Mouse (Mus musculus) CH12.LX (cell line): Measurements from ENCODE around the gene Cd48. TPM values are rescaled to one million over a fixed set of nuclear protein-coding genes. Genes with fewer than 3 reads are reported as not detected.

Experiments
- DNase-seq: peaks from one replicate; pipeline ENCODE4 v3.0.0-alpha.2; 2013; ENCODE audit errors: extremely low read depth
- H3K27ac ChIP-seq: 2 replicates; pipeline ENCODE4 v1.5.1; 2012; ENCODE audit warnings: low read depth, mild to moderate bottlenecking, control low read depth, moderate library complexity; ENCODE audit not compliant: insufficient read depth
- H3K27me3 ChIP-seq: replicated peaks from 2 replicates; pipeline ENCODE3; 2012; ENCODE audit warnings: inconsistent platforms
- H3K36me3 ChIP-seq, 2 experiments: replicated peaks in 1 of 2; 2 replicates each; pipeline versions ENCODE3 to v1.6.1; 2012; ENCODE audit warnings: inconsistent platforms in 1 of 2, low read length in 1 of 2, mild to moderate bottlenecking in 1 of 2, mixed read lengths in 1 of 2, moderate library complexity in 1 of 2; ENCODE audit not compliant: control insufficient read depth in 1 of 2, insufficient read depth in 1 of 2
- H3K4me1 ChIP-seq, 2 experiments: 2 replicates each; pipeline ENCODE4 v1.6.1; 2012; ENCODE audit warnings: inconsistent platforms in 1 of 2, moderate library complexity in 1 of 2; ENCODE audit not compliant: insufficient read depth in 2 of 2, control insufficient read depth in 1 of 2
- H3K4me2 ChIP-seq: 2 replicates; pipeline ENCODE4 v1.6.1; 2012; ENCODE audit warnings: low read depth, mild to moderate bottlenecking, control low read depth; ENCODE audit not compliant: poor library complexity, insufficient read depth, severe bottlenecking
- H3K4me3 ChIP-seq, 3 experiments: fragments of 150-350 bp in 1 of 3; sonication (generic) in 1 of 3; replicated peaks in 1 of 3; 2 replicates each; pipeline versions ENCODE3 to v1.5.1; 2011 to 2012; ENCODE audit warnings: low read depth in 2 of 3, low read length in 2 of 3, mild to moderate bottlenecking in 2 of 3, moderate library complexity in 2 of 3, control low read depth in 1 of 3, improper control_type of control experiment in 1 of 3, inconsistent platforms in 1 of 3, mixed read lengths in 1 of 3; ENCODE audit not compliant: poor library complexity in 1 of 3
- H3K79me2 ChIP-seq: replicated peaks from 2 replicates; pipeline ENCODE4 v1.6.1; 2012; ENCODE audit warnings: mild to moderate bottlenecking, moderate library complexity; ENCODE audit not compliant: control insufficient read depth, poor library complexity, insufficient read depth, severe bottlenecking; ENCODE audit errors: extremely low read depth
- H3K9ac ChIP-seq: 2 replicates; pipeline ENCODE4 v1.6.1; 2012; ENCODE audit warnings: low read depth, mild to moderate bottlenecking, control low read depth, moderate library complexity; ENCODE audit not compliant: insufficient read depth
- H3K9me3 ChIP-seq: replicated peaks from 2 replicates; pipeline ENCODE3; 2012; ENCODE audit warnings: low read length, inconsistent platforms, mixed read lengths
- BHLHE40 ChIP-seq: IDR thresholded peaks from 2 replicates; pipeline ENCODE4 v1.6.1; 2011; ENCODE audit warnings: mild to moderate bottlenecking, low read depth, low read length, improper control_type of control experiment
- CHD1 ChIP-seq: IDR thresholded peaks from 2 replicates; pipeline ENCODE4 v1.6.1; 2012; ENCODE audit warnings: low read depth, low read length, improper control_type of control experiment, inconsistent platforms
- CHD2 ChIP-seq: IDR thresholded peaks from 2 replicates; pipeline ENCODE4 v1.6.1; 2011; ENCODE audit warnings: low read length, improper control_type of control experiment
- CTCF ChIP-seq, 2 experiments: IDR thresholded peaks in 1 of 2; conservative IDR thresholded peaks in 1 of 2; 2 replicates each; pipeline ENCODE4 v1.5.1; 2011 to 2012; ENCODE audit warnings: low read depth in 2 of 2, low read length in 2 of 2, improper control_type of control experiment in 1 of 2, inconsistent platforms in 1 of 2, mild to moderate bottlenecking in 1 of 2, moderate library complexity in 1 of 2
- ELF1 ChIP-seq: IDR thresholded peaks from 2 replicates; pipeline ENCODE4 v1.6.1; 2014; ENCODE audit warnings: low read depth, mild to moderate bottlenecking, inconsistent platforms, low read length, improper control_type of control experiment
- EP300 ChIP-seq: IDR thresholded peaks from 2 replicates; pipeline ENCODE4 v1.6.1; 2011; ENCODE audit warnings: low read length, improper control_type of control experiment
- ETS1 ChIP-seq: conservative IDR thresholded peaks from 2 replicates; pipeline ENCODE4 v1.6.1; 2012; ENCODE audit warnings: low read depth, mild to moderate bottlenecking, inconsistent platforms, low read length, improper control_type of control experiment, moderate library complexity
- GABPA ChIP-seq: IDR thresholded peaks from 2 replicates; pipeline ENCODE4 v1.6.1; 2012; ENCODE audit warnings: low read depth, low read length, improper control_type of control experiment, inconsistent platforms; ENCODE audit not compliant: insufficient replicate concordance
- HCFC1 ChIP-seq: IDR thresholded peaks from 2 replicates; pipeline ENCODE4 v1.6.1; 2012; ENCODE audit warnings: low read depth, mild to moderate bottlenecking, inconsistent platforms, low read length, improper control_type of control experiment
- IRF4 ChIP-seq: IDR thresholded peaks from 2 replicates; pipeline ENCODE4 v1.6.1; 2014; ENCODE audit warnings: low read depth, mild to moderate bottlenecking, inconsistent platforms, low read length, improper control_type of control experiment
- JUN ChIP-seq: IDR thresholded peaks from 2 replicates; pipeline ENCODE4 v1.6.1; 2011; ENCODE audit warnings: low read depth, mild to moderate bottlenecking, low read length, improper control_type of control experiment, moderate library complexity; ENCODE audit not compliant: insufficient read depth
- JUND ChIP-seq: conservative IDR thresholded peaks from 2 replicates; pipeline ENCODE4 v1.6.1; 2011; ENCODE audit warnings: low read depth, low read length, improper control_type of control experiment
- KAT2A ChIP-seq: IDR thresholded peaks from 2 replicates; pipeline ENCODE4 v1.6.1; 2012; ENCODE audit warnings: low read length, improper control_type of control experiment, inconsistent platforms; ENCODE audit not compliant: insufficient replicate concordance
- MAFK ChIP-seq: IDR thresholded peaks from 2 replicates; pipeline ENCODE4 v1.6.1; 2011; ENCODE audit warnings: low read length, improper control_type of control experiment; ENCODE audit not compliant: insufficient replicate concordance
- MAX ChIP-seq: IDR thresholded peaks from 2 replicates; pipeline ENCODE4 v1.6.1; 2011; ENCODE audit warnings: low read length, improper control_type of control experiment
- MAZ ChIP-seq: IDR thresholded peaks from 2 replicates; pipeline ENCODE4 v1.6.1; 2012; ENCODE audit warnings: low read depth, mild to moderate bottlenecking, inconsistent platforms, low read length, improper control_type of control experiment, moderate library complexity
- MEF2A ChIP-seq: IDR thresholded peaks from 2 replicates; pipeline ENCODE4 v1.6.1; 2014; ENCODE audit warnings: low read depth, mild to moderate bottlenecking, inconsistent platforms, low read length, improper control_type of control experiment, borderline replicate concordance
- MXI1 ChIP-seq: IDR thresholded peaks from 2 replicates; pipeline ENCODE4 v1.6.1; 2011; ENCODE audit warnings: mild to moderate bottlenecking, low read depth, low read length, improper control_type of control experiment
- MYC ChIP-seq: IDR thresholded peaks from 2 replicates; pipeline ENCODE4 v1.6.1; 2011; ENCODE audit warnings: low read depth, mild to moderate bottlenecking, improper control_type of control experiment, low read length
- NELFE ChIP-seq: IDR thresholded peaks from 2 replicates; pipeline ENCODE4 v1.6.1; 2011; ENCODE audit warnings: low read depth, low read length, improper control_type of control experiment
- PAX5 ChIP-seq: IDR thresholded peaks from 2 replicates; pipeline ENCODE4 v1.6.1; 2012; ENCODE audit warnings: low read length, inconsistent platforms, mixed read lengths
- POLR2A ChIP-seq: IDR thresholded peaks from 2 replicates; pipeline ENCODE4 v1.6.1; 2011; ENCODE audit warnings: low read depth, mild to moderate bottlenecking, improper control_type of control experiment, low read length
- POLR2AphosphoS2 ChIP-seq: IDR thresholded peaks from 2 replicates; pipeline ENCODE4 v1.6.1; 2011; ENCODE audit warnings: low read depth, low read length, improper control_type of control experiment
- RAD21 ChIP-seq: IDR thresholded peaks from 2 replicates; pipeline ENCODE4 v1.6.1; 2011; ENCODE audit warnings: low read depth, mild to moderate bottlenecking, low read length, improper control_type of control experiment, moderate library complexity
- SIN3A ChIP-seq: IDR thresholded peaks from 2 replicates; pipeline ENCODE4 v1.6.1; 2012; ENCODE audit warnings: low read length, improper control_type of control experiment, inconsistent platforms
- SMC3 ChIP-seq: IDR thresholded peaks from 2 replicates; pipeline ENCODE4 v1.6.1; 2011; ENCODE audit warnings: low read depth, low read length, improper control_type of control experiment
- TBP ChIP-seq: conservative IDR thresholded peaks from 2 replicates; pipeline ENCODE4 v1.6.1; 2011; ENCODE audit warnings: low read depth, low read length, improper control_type of control experiment
- TCF12 ChIP-seq: IDR thresholded peaks from 2 replicates; pipeline ENCODE4 v1.6.1; 2014; ENCODE audit warnings: low read depth, mild to moderate bottlenecking, inconsistent platforms, low read length, improper control_type of control experiment
- UBTF ChIP-seq: IDR thresholded peaks from 2 replicates; pipeline ENCODE4 v1.6.1; 2012; ENCODE audit warnings: low read depth, mild to moderate bottlenecking, inconsistent platforms, low read length, improper control_type of control experiment, moderate library complexity
- USF1 ChIP-seq: IDR thresholded peaks from 2 replicates; pipeline ENCODE4 v1.6.1; 2014; ENCODE audit warnings: low read depth, mild to moderate bottlenecking, inconsistent platforms, low read length, improper control_type of control experiment
- ZC3H11A ChIP-seq: IDR thresholded peaks from 2 replicates; pipeline ENCODE4 v1.6.1; 2012; ENCODE audit warnings: low read depth, mild to moderate bottlenecking, inconsistent platforms, low read length, improper control_type of control experiment
- ZKSCAN1 ChIP-seq: IDR thresholded peaks from 2 replicates; pipeline ENCODE4 v1.6.1; 2012; ENCODE audit warnings: low read depth, inconsistent platforms, low read length, improper control_type of control experiment, borderline replicate concordance
- ZMIZ1 ChIP-seq: IDR thresholded peaks from 2 replicates; pipeline ENCODE4 v1.6.1; 2012; ENCODE audit warnings: low read depth, mild to moderate bottlenecking, inconsistent platforms, low read length, improper control_type of control experiment
- ZNF384 ChIP-seq: IDR thresholded peaks from 2 replicates; pipeline ENCODE4 v1.6.1; 2012; ENCODE audit warnings: low read depth, low read length, improper control_type of control experiment, inconsistent platforms
- dilution Hi-C: fragments of 300-500 bp; cut with MboI; formaldehyde crosslinking; loops from 2 replicates; pipeline ENCODE4 v1.14.3; 2020; ENCODE audit warnings: low sequenced_read_pairs; ENCODE audit not compliant: extremely low pct_unique_long_range_greater_than_20kb, extremely low pct_ligation_motif_present
- in situ Hi-C: fragments of 300-500 bp; cut with MboI; formaldehyde crosslinking; loops from 3 replicates; pipeline ENCODE4 v1.14.3; 2019; ENCODE audit warnings: low sequenced_read_pairs, low pct_ligation_motif_present, low pct_unique_long_range_greater_than_20kb, mixed read lengths
- polyA plus RNA-seq: library from polyadenylated mRNA; unstranded; fragments of >175 nt; gene quantifications from 2 replicates; pipeline ENCODE4 v1.2.1, GENCODE M21; 2012; ENCODE audit warnings: low read depth; ENCODE audit not compliant: insufficient read length
- total RNA-seq, 2 experiments: library from RNA; depleted of rRNA; stranded (reverse); fragments of 300-350 nt in 1 of 2; fragments of >200 nt in 1 of 2; gene quantifications; 2 replicates each; pipeline ENCODE4 v1.2.3; 2012 to 2014

Cd48 gene
- total and polyA plus RNA-seq, 3 experiments, result 65.0 to 218 (median 80.3) TPM

DNA sequence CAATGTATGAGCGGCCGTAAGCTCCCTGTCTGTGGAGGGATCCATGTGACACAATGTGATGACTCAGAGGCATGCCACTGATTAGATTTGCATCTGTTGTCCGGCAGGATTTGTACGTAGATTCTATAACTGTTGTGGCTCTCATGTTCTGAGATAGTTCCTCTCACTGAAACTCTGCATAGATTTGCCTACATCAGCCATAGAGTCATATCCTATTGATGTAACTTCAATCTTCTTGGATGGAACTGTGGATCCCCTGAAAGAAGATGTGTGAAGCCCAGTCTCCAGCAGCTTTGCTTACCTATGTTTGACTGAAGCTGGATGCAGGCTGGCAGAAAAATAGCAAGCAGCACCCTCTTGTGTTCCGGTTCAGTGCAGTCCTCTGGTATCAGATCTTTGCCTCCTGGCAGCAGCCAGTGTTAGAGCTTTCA lies 23.2 kb upstream of the Cd48 start:
- H3K4me3 ChIP-seq, result no peak overlapping the region
- dilution Hi-C loops (no loop called here), in situ Hi-C loops (loop anchor here (5.0 kb wide), 1 partner anchor 51 kb away; the partner anchor contains the start of gene Ly9)
- H3K4me1 ChIP-seq, result peaks cover 8 to 36% of the 10 kb centered on the region in 2 experiments; a peak in 3 of 4 replicates
- H3K27me3 ChIP-seq, result no peaks in the 10 kb centered on the region
- no peak for TF ChIP-seq TCF12
- TF ChIP-seq JUN, result no peak
- TF ChIP-seq POLR2AphosphoS2, result no peak
- peak; percentile 68 for TF ChIP-seq SMC3
- TF ChIP-seq ZKSCAN1, result no peak
- TF ChIP-seq PAX5, result no peak
- no peak for TF ChIP-seq HCFC1
- TF ChIP-seq MAZ, result 0 out of 2 replicates have a peak, but pooled peaks have one; percentile 35
- no peak for TF ChIP-seq MAX
- TF ChIP-seq CHD1, result no peak
- TF ChIP-seq ZMIZ1, result no peak
- 0 out of 2 replicates have a peak, but pooled peaks have one; percentile 24 for TF ChIP-seq IRF4
- TF ChIP-seq BHLHE40, result peak; percentile 45; the same call in 1 of the 2 replicates
- no peak for TF ChIP-seq UBTF
- 0 out of 2 replicates have a peak, but pooled peaks have one; percentile 44 for TF ChIP-seq MEF2A
- TF ChIP-seq ZNF384, result no peak
- TF ChIP-seq GABPA, result no peak
- no peak for TF ChIP-seq MYC
- TF ChIP-seq CHD2, result no peak
- peak; percentile 23; the same call in 1 of the 2 replicates for TF ChIP-seq ZC3H11A
- 0 out of 2 replicates have a peak, but pooled peaks have one; percentile 11 for TF ChIP-seq ETS1
- TF ChIP-seq MXI1, result peak; percentile 14; the same call in 1 of the 2 replicates
- no peak for TF ChIP-seq TBP
- TF ChIP-seq CTCF (conservative IDR thresholded peaks at IDR 0.05 in 1 of 2, IDR thresholded peaks at IDR 0.05 in 1 of 2; ENCODE audit: low read depth in 2 of 2, low read length in 2 of 2), result peak in 1 of 2 experiments; percentile 72; a peak in 2 of 4 replicates
- no peak for TF ChIP-seq KAT2A
- TF ChIP-seq JUND, result no peak
- TF ChIP-seq MAFK, result no peak
- TF ChIP-seq EP300, result no peak
- no peak for TF ChIP-seq USF1
- TF ChIP-seq ELF1, result no peak
- TF ChIP-seq SIN3A, result no peak
- TF ChIP-seq NELFE, result peak; percentile 45; the same call in 1 of the 2 replicates
- peak; percentile 74 for TF ChIP-seq RAD21
- no peak for TF ChIP-seq POLR2A
- DNase-seq, result peak; percentile 70
- H3K36me3 ChIP-seq, result no peaks in the 10 kb centered on the region
- peak overlapping the region; percentile 53 for H3K4me2 ChIP-seq
- H3K79me2 ChIP-seq, result no peaks in the 10 kb centered on the region
- H3K9ac ChIP-seq, result no peak overlapping the region
- H3K9me3 ChIP-seq, result no peaks in the 10 kb centered on the region
- H3K27ac ChIP-seq, result no peak overlapping the region
